Mouse (Mus musculus) liver, embryonic 16.5 days (tissue): ENCODE data around the gene Cep131. TPM values are rescaled to one million over a fixed set of nuclear protein-coding genes. Genes with fewer than 3 reads are reported as not detected.

ENCODE experiments used
- ATAC-seq: fragments of 200-750 bp; cut with Nextera tagmentation; 2 replicates; pipeline ENCODE4 v1.8.0; 2017; ENCODE audit warnings: low read depth, mild to moderate bottlenecking, moderate number of reproducible peaks, moderate library complexity
- H3K27ac ChIP-seq: fragments of 300-500 bp; sonication (generic); 2 replicates; pipeline ENCODE4 v1.5.1; 2014; ENCODE audit warnings: mild to moderate bottlenecking, low read length
- H3K27me3 ChIP-seq: fragments of 300-500 bp; sonication (generic); 2 replicates; pipeline ENCODE4 v1.6.1; 2014; ENCODE audit warnings: low read depth, low read length, mixed read lengths; ENCODE audit not compliant: control insufficient read depth, insufficient read depth
- H3K36me3 ChIP-seq: fragments of 300-500 bp; sonication (generic); 2 replicates; pipeline ENCODE4 v1.6.1; 2014; ENCODE audit warnings: mild to moderate bottlenecking; ENCODE audit not compliant: control insufficient read depth, insufficient read depth
- H3K4me1 ChIP-seq: fragments of 300-500 bp; sonication (generic); 2 replicates; pipeline ENCODE4 v1.6.1; 2014; ENCODE audit warnings: low read depth, low read length, mixed read lengths; ENCODE audit not compliant: control insufficient read depth
- H3K4me2 ChIP-seq: fragments of 300-500 bp; sonication (generic); 2 replicates; pipeline ENCODE4 v1.6.1; 2014; ENCODE audit warnings: low read depth, low read length, mixed read lengths
- H3K4me3 ChIP-seq: fragments of 300-500 bp; sonication (generic); 2 replicates; pipeline ENCODE4 v1.5.1; 2014; ENCODE audit warnings: low read depth, mild to moderate bottlenecking, low read length
- H3K9ac ChIP-seq: fragments of 300-500 bp; sonication (generic); 2 replicates; pipeline ENCODE4 v1.6.1; 2014; ENCODE audit warnings: low read depth, low read length
- H3K9me3 ChIP-seq: fragments of 300-500 bp; sonication (generic); replicated peaks from 2 replicates; pipeline ENCODE4 v1.6.1; 2016; ENCODE audit warnings: low read length; ENCODE audit not compliant: control insufficient read depth
- WGBS: fragments of 180-500 bp; shearing (Covaris S2); extraction: QIAGEN DNeasy Blood & Tissue Kit; methylation state at CpG from one replicate; pipeline ENCODE4 v1.1.7; 2014; ENCODE audit not compliant: insufficient replicate concordance; 5-methylcytosine and 5-hydroxymethylcytosine counted together
- polyA plus RNA-seq: library from polyadenylated mRNA; unstranded; fragments of >200 nt; fragmentation: Nextera tagmentation; extraction: Ambion mirVana; gene quantifications from 2 replicates; pipeline ENCODE4 v1.2.1, GENCODE M21; 2015

Gene Cep131
- polyA plus RNA-seq, 1 experiment from 2014 or later: 3.4 TPM

DNA sequence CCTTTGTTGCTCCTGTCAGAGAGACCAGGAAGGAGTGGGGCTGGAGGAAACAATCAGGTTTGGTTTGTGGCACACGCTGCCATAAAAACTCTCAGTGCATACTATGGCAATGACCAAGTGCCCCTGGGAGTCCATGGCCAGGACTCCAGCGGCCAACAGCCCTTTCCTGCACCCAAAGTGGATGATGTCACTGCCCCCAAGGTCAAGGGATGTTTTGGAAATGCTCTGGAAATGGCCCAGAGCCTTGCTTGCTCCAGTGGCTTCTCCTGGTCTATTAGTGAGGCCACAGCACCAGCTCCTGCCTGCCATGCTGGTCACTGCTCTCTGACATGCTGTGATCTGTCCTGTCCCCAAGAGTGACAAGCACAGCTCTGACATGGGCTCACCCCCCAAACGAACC, 10.4 kb downstream of the Cep131 start:
- no peak overlapping the region for H3K27ac ChIP-seq
- no peaks in the 10 kb centered on the region for H3K27me3 ChIP-seq
- no peak overlapping the region for H3K4me3 ChIP-seq
- H3K9me3 ChIP-seq: no peaks in the 10 kb centered on the region
- ATAC-seq: no peak
- H3K9ac ChIP-seq: no peak overlapping the region
- H3K36me3 ChIP-seq: no peaks in the 10 kb centered on the region
- H3K4me2 ChIP-seq: no peak overlapping the region
- 59% methylated on average over 3 of the region's 3 CpGs for WGBS
- H3K4me1 ChIP-seq: no peaks in the 10 kb centered on the region

DNA sequence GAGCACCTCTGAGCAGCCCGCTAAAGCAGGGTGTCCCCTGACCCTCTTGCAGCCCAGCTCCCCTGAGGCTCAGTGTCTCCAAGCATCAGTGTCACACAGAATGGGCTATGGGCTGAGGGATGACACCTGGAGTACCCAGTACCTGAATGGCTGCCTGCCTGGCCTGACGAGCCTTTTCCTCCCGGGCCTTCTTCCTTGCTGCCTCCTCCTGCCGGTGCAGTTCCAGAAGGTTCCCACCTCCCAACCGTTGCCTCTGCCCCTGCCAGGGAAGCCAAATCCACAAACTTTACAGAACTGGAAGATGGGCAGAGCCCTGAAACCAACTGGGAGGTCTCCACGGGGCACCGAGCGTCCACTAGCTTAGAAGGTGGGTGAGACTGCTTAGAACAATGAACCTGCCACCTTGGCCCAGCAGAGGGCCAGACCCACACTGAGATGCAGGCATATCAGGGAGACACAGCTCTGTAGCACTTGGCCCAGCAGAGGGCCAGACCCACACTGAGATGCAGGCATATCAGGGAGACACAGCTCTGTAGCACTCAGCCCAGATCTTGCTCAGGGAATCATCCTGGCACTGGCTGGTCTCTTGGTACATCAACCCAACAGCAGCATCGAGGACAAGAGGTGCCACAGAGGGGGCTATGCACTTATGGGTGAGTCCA, 13.5 kb downstream of the Cep131 start:
- WGBS: 74% methylated on average over 9 of the region's 9 CpGs
- Histone ChIP-seq H3K36me3 (no peaks in the 10 kb centered on the region), H3K4me2 (no peak overlapping the region), H3K9me3 (no peaks in the 10 kb centered on the region), H3K4me1 (no peaks in the 10 kb centered on the region), H3K27me3 (no peaks in the 10 kb centered on the region), H3K4me3 (no peak overlapping the region), H3K27ac (no peak overlapping the region), H3K9ac (no peak overlapping the region)
- ATAC-seq: no peak

DNA sequence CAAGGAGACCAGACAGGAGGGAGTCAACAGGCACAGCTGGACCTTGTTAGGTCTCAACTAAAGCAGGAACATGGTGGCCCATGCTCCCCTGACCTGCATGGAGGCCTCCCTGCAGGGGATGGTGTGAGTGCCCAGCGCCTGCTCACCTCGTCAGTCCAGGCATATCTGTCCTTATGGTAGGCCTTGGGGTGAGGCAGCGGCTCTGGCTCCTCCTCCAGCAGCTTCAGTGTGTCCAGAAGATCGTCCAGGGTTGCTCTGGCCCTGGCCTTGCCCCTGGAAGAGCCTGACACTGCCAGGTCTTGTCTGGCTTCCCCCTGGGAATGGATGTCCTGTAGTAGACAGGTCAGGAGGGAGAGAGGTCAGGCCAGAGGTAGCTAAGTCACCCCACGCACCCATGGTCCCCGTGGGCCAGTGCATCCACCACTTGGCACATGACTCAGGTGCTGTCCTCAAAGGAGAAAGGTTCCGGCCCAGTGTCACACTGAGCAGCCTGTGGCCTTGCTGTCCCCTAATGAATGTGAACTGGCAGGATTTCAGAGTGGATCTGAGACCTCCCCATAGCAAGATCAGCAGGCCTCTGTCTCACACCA, 14.8 kb downstream of the Cep131 start:
- WGBS: 80% methylated on average over 7 of the region's 7 CpGs
- Histone ChIP-seq H3K9ac (no peak overlapping the region), H3K27ac (no peak overlapping the region), H3K4me3 (no peak overlapping the region), H3K27me3 (no peaks in the 10 kb centered on the region), H3K9me3 (no peaks in the 10 kb centered on the region), H3K4me2 (no peak overlapping the region), H3K4me1 (no peaks in the 10 kb centered on the region), H3K36me3 (no peaks in the 10 kb centered on the region)
- no peak for ATAC-seq

DNA sequence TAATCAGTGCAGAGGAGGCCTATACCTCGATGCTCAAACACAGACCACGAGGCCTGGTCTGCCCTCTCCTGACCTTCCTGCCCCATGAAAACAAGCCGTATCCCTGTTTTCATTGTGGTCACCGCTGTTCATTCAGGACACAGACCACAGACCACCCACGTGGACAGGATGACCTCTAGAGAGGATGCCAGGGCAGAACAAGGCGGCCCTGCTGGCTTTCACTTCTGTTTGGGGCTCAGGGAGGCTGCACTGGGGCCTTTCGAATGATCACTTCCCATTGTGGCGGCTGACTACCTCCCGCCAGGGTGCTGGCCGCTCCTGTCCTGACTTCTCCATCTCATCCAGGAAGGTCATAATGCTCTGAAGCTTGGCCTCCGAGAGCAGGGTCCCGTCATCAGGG, 15.6 kb downstream of the Cep131 start:
- H3K27me3 ChIP-seq: no peaks in the 10 kb centered on the region
- no peaks in the 10 kb centered on the region for H3K36me3 ChIP-seq
- no peak overlapping the region for H3K9ac ChIP-seq
- no peaks in the 10 kb centered on the region for H3K9me3 ChIP-seq
- H3K4me1 ChIP-seq: no peaks in the 10 kb centered on the region
- no peak overlapping the region for H3K27ac ChIP-seq
- no peak for ATAC-seq
- H3K4me3 ChIP-seq: no peak overlapping the region
- no peak overlapping the region for H3K4me2 ChIP-seq
- WGBS: 66% methylated on average over 12 of the region's 12 CpGs

DNA sequence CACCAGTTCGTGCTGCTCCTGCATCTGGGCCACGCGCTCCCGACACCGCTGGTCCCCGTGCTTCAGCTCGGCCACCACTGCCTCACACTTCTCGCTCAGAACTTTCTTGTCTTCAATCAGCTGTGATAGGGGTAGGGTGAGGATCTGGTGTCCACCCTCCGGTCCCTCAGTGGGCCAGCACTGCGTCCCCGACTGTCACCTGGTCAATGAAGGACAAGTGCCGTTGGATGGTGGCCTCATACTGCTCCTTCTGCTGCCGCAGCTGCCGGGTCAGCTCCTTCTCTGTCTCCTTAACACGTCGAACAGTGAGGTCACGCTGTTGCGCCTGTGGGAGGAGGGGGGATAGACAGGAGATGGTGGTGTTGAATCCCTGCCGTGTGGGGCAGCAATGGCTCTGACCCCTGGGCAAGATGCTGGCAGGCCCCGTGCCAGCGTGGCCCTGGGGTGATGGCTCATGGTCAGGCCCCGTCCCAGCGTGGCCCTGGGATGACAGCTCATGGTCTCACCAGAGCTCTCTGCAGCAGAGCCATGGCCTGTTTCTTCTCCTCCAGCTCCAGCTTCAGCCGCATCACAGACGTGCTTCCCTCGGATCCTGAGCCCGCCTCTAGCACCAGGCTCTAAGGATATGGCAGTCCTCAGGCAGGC, 16.2 kb downstream of the Cep131 start:
- Histone ChIP-seq H3K9ac (no peak overlapping the region), H3K27ac (no peak overlapping the region), H3K36me3 (no peaks in the 10 kb centered on the region), H3K4me2 (no peak overlapping the region), H3K4me1 (no peaks in the 10 kb centered on the region), H3K4me3 (no peak overlapping the region), H3K27me3 (no peaks in the 10 kb centered on the region), H3K9me3 (no peaks in the 10 kb centered on the region)
- WGBS: 80% methylated on average over 27 of the region's 27 CpGs
- ATAC-seq: no peak

DNA sequence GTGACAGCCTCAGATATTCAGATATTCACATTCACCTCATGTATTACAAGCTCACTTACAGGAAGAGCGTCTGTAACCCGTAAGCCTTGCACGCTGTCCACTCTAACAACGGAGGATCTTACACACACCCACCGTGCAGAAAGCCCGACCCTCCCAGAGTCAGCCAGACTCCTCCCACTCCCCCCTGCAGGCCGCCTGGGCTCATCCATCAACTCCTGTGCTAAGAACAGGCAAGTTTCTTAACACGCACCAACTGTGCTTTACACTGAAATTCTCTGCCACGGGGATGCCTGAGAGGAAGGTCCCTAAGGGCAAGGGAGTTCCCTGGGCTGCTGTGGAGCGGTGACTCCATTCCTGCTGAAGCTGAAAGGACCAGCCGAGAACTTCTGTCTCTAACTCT, 17.4 kb downstream of the Cep131 start:
- no peak for ATAC-seq
- no peaks in the 10 kb centered on the region for H3K4me1 ChIP-seq
- no peaks in the 10 kb centered on the region for H3K27me3 ChIP-seq
- H3K4me2 ChIP-seq: no peak overlapping the region
- no peak overlapping the region for H3K9ac ChIP-seq
- H3K9me3 ChIP-seq: no peaks in the 10 kb centered on the region
- no peaks in the 10 kb centered on the region for H3K36me3 ChIP-seq
- H3K27ac ChIP-seq: no peak overlapping the region
- H3K4me3 ChIP-seq: no peak overlapping the region
- WGBS: 67% methylated on average over 11 of the region's 11 CpGs

DNA sequence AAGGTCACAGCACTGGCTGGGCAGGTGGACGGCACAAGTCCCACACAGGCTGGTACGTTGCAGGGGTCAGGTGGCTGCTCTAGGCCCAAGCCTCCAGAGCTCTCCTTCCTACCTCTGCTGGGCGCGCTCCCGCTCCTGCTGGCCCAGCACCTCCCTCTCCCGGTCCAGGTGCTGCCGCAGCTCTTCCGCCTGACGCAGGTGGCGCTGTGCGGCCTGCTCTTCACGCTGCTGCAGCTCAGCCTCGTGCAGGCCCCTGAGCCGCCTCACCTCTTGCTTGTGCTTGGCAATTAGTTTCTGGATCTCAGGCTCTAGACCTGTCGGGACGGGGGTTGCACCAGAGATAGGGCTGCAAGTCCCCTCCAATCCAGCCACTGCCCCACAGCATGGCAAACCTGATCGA, 18.8 kb downstream of the Cep131 start:
- Histone ChIP-seq H3K4me1 (no peaks in the 10 kb centered on the region), H3K4me2 (no peak overlapping the region), H3K9me3 (no peaks in the 10 kb centered on the region), H3K36me3 (no peaks in the 10 kb centered on the region), H3K27ac (no peak overlapping the region), H3K9ac (no peak overlapping the region), H3K4me3 (no peak overlapping the region), H3K27me3 (no peaks in the 10 kb centered on the region)
- ATAC-seq: no peak
- 77% methylated on average over 17 of the region's 17 CpGs for WGBS

DNA sequence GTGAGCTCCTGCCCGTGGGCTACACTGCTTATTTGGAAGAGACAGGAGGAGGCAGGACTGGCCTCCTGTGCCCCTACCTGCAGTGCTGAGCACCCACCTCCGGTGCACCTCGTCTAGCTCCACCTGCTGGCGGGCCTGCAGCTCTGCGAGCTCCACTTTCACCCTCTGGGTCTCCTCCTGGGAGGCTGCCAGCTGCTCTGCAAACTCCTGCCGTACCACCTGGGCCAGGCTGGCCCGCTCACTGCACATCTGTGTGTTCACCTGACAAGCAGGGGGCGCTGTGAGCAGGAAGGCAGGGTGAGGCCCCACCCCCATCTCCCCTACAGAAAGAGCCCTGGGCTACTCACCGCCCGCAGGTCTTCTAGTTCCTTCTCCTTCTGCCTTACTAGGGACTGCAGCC, 21.3 kb downstream of the Cep131 start:
- 0 out of 2 replicates have a peak, but pooled peaks have one; percentile 14 for ATAC-seq

DNA sequence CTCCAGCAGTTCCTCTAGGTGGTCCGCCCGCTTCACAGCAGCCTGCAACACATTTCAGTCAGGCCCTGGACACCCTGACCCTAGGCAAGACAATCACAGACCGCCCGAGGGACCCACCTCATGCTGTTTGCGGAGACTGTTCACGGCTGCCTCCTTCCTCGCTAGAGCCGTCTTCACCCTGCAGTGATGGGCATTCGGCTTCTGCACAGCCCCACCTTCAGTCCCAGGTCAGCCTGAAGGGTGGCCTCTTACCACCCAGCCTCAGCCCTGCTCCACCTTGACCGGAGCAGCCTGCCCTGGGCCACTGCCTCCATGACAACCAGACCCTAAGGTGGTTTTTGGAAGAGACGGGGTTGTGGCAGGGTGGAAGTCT, 22.0 kb downstream of the Cep131 start:
- Histone ChIP-seq H3K27me3 (no peaks in the 10 kb centered on the region), H3K9me3 (no peaks in the 10 kb centered on the region), H3K9ac (no peak overlapping the region), H3K27ac (peak overlapping the region; percentile 13; the same call in 1 of the 2 replicates), H3K4me3 (no peak overlapping the region), H3K36me3 (no peaks in the 10 kb centered on the region), H3K4me2 (no peak overlapping the region), H3K4me1 (no peaks in the 10 kb centered on the region)
- WGBS: 80% methylated on average over 11 of the region's 11 CpGs
- ATAC-seq: no peak

More for the DNA sequence above, 21.3 kb downstream of the Cep131 start:
- Histone ChIP-seq H3K27ac (no peak overlapping the region), H3K4me2 (no peak overlapping the region), H3K9me3 (no peaks in the 10 kb centered on the region), H3K27me3 (no peaks in the 10 kb centered on the region), H3K4me3 (no peak overlapping the region), H3K4me1 (no peaks in the 10 kb centered on the region), H3K36me3 (no peaks in the 10 kb centered on the region), H3K9ac (no peak overlapping the region)
- WGBS: 36% methylated on average over 10 of the region's 10 CpGs
